Mouse (Mus musculus) E14TG2a.4 (cell line): ENCODE data around the gene Ints13.

Source experiments
- CTCF ChIP-seq: conservative IDR thresholded peaks from 2 replicates; pipeline ENCODE4 v1.5.1; 2014; ENCODE audit warnings: low read length
- POU5F1 ChIP-seq: IDR thresholded peaks from 2 replicates; pipeline ENCODE4 v1.6.1; 2014; ENCODE audit warnings: low read length, borderline replicate concordance

DNA sequence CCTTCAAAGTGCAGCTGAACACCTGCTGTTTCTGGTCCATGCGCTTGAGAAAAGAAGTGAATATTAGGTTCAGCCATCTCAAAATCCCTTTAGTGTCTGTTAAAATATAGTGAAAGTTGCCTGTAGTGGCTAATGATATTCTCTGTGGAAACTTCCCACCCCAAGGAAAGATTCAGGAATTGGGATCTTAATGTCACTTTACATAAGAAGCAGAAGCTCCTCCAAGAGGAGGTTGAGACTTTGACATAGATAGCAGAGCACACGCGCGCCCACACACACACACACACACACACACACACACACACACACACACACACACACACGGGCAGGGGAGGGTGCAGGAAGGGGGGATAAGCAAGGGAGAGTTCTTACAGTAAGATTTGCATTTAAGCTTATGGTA is 7.5 kb upstream of the Ints13 start:
- no peak for TF ChIP-seq CTCF
- TF ChIP-seq POU5F1 = no peak
